Mouse (Mus musculus): ENCODE measurements around the gene Stk16. TPM values are rescaled to one million over a fixed set of nuclear protein-coding genes. Genes with fewer than 3 reads are reported as not detected.

The Stk16 gene
- polyA plus RNA-seq, 1 experiment from 2014 or later, result 125 TPM

DNA sequence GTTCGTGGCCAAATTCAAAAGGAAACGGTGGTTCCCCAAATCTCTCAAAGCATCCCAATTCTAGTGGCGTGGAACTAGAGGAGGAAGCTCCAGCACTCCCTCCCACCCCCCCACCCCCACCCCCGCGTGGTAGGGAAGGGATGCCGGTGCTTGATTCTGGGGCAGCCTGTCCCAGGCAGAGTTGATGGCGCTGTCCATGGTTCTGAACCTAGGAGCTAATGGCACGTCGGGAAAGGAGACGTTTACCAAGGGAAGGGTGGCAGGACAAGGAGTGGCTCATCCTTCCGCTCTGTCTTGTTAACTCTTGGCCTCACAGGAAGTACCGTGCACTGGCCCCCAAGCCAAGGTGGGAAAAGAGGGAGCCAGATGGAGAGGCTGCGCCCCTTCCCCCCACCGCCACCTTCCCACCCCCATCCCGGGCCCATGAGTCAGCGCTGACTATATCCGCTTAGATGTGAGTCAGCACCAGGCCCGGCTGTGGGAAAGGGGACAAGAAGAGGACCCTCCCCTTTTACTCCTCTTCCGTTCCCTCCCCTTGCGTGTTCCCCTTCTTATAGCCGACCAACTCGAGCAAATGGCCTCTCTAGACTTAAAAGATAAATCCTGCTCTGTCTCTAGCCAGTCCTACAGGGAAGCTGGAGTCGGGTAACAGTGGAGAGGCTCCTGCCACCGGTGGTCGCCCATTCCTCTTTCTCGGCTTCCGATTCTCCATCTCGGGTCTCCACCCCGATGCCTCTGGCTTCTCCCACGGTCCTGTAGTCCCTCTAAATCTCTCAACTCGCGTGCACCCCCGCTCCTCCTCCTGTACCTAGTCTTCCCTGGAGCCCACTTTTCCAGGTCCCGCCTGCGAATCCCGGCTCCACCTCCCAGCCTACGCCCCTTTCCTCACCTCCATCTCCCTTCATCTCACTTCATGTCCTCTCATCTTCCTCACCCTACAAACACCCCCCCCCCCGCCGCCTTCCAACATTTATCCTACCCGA is 52.6 kb downstream of the Stk16 start:
- Histone ChIP-seq H3K9me3 (replicated peaks) (no peaks in the 10 kb centered on the region), H3K36me3 (no peaks in the 10 kb centered on the region), H3K4me3 (peak overlapping the region; percentile 48), H3K4me1 (peaks cover 13% of the 10 kb centered on the region), H3K27ac (no peak overlapping the region), H3K4me2 (replicated peaks) (peak overlapping the region; percentile 65), H3K27me3 (peaks cover 69% of the 10 kb centered on the region), H3K9ac (peak overlapping the region; percentile 60)
- 2% methylated on average over 40 of the region's 40 CpGs for WGBS
- ATAC-seq (ENCODE audit: low FRiP score), result peak; percentile 74

DNA sequence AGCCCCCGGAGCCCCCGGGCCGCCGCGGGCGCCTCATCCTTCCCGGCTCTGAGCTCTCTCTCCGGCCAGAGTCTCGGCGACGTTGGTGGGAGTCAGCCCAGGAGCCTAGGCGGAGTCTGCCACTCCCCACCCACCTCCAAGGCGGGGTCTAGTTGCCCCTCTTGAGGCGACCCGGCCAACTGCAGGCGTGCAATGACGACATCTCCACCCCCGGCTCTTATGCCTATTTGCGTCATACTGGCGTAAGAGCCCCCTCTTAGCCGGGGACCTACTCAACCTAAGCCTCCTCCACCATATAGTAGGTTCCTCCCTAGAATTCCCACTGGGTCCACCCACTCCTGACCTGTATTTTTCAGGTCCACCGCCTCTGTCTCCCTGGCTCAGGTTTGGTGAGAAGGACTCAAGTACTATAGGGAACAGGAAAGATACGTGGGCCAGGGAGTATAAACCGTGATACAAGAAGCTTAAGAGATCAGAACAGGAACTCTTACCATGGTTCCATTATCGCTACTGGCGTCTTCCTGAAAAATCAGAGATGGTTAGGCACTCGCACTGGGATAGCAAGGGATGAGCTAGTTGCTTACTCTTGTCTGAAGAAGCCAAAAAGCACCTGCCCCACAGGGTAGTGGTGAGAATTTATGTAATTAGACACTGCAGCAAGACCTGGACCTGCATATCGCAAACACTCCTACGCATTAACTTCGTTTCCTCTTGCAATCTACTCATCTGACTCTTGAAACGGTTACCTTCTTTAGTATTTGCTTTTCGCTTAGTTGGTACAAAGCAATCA is 53.6 kb downstream of the Stk16 start, which contains the start of gene Ptprn:
Ptprn (minus strand) TSS at position 412 of the 790 bp plus-strand sequence.
- no peaks in the 10 kb centered on the region for H3K9me3 ChIP-seq (replicated peaks)
- peak within 1 kb of the TSS; percentile 65 for H3K4me2 ChIP-seq (replicated peaks)
- peak within 1 kb of the TSS; percentile 60 for H3K9ac ChIP-seq
- no peaks in the 10 kb centered on the region for H3K36me3 ChIP-seq
- H3K4me1 ChIP-seq, result peaks cover 13% of the 10 kb centered on the region
- WGBS, result 12% methylated on average over 32 of the region's 32 CpGs
- no peak within 1 kb of the TSS for H3K27ac ChIP-seq
- ATAC-seq (ENCODE audit: low FRiP score), result peak; percentile 74
- peaks cover 73% of the 10 kb centered on the region for H3K27me3 ChIP-seq
- H3K4me3 ChIP-seq, result peak within 1 kb of the TSS; percentile 48

Small RNAs within 50 kb of the gene (microRNA-seq; reads per million reads assigned to microRNA genes)
- gene Gm27943, result not detected

Other genes with a start within 250 kb of the Stk16 start
- gene Nhej1, start 85.6 kb upstream of the Stk16 start, polyA plus RNA-seq (2016; fragmentation: Nextera tagmentation; extraction: Ambion mirVana), result 10.5 and 12.8 TPM in 2 replicates
- gene Slc23a3, start 76.9 kb upstream of the Stk16 start, polyA plus RNA-seq (2016; fragmentation: Nextera tagmentation; extraction: Ambion mirVana), result 0.10 TPM in 1 of 2 replicates, not detected in the other
- 66.4 and 67.0 TPM in 2 replicates for gene Cnppd1, start 68.1 kb upstream of the Stk16 start, polyA plus RNA-seq (2016; fragmentation: Nextera tagmentation; extraction: Ambion mirVana)
- gene Retreg2, start 68.1 kb upstream of the Stk16 start, polyA plus RNA-seq (2016; fragmentation: Nextera tagmentation; extraction: Ambion mirVana), result 81.6 and 83.1 TPM in 2 replicates
- 37.6 and 38.8 TPM in 2 replicates for gene Zfand2b, start 42.2 kb upstream of the Stk16 start, polyA plus RNA-seq (2016; fragmentation: Nextera tagmentation; extraction: Ambion mirVana)
- gene Abcb6, start 30.4 kb upstream of the Stk16 start, polyA plus RNA-seq (2016; fragmentation: Nextera tagmentation; extraction: Ambion mirVana), result 37.9 and 41.3 TPM in 2 replicates
- gene Ankzf1, start 18.7 kb upstream of the Stk16 start, polyA plus RNA-seq (2016; fragmentation: Nextera tagmentation; extraction: Ambion mirVana), result 24.1 and 25.6 TPM in 2 replicates
- 38.4 and 43.7 TPM in 2 replicates for gene Atg9a, start 18.6 kb upstream of the Stk16 start, polyA plus RNA-seq (2016; fragmentation: Nextera tagmentation; extraction: Ambion mirVana)
- gene Glb1l, start within 50 bp of the Stk16 start, polyA plus RNA-seq (2016; fragmentation: Nextera tagmentation; extraction: Ambion mirVana), result 21.2 and 26.3 TPM in 2 replicates
- 10.3 and 11.1 TPM in 2 replicates for gene Tuba4a, start 9.0 kb downstream of the Stk16 start, polyA plus RNA-seq (2016; fragmentation: Nextera tagmentation; extraction: Ambion mirVana)
- gene A630095N17Rik, start 21.3 kb downstream of the Stk16 start, polyA plus RNA-seq (2016; fragmentation: Nextera tagmentation; extraction: Ambion mirVana), result not detected in 2 replicates
- 54.6 and 55.2 TPM in 2 replicates for gene Dnajb2, start 25.6 kb downstream of the Stk16 start, polyA plus RNA-seq (2016; fragmentation: Nextera tagmentation; extraction: Ambion mirVana)
- gene Ptprn, start 53.7 kb downstream of the Stk16 start, polyA plus RNA-seq (2016; fragmentation: Nextera tagmentation; extraction: Ambion mirVana), result 11.7 and 12.6 TPM in 2 replicates
- gene Resp18, start 67.6 kb downstream of the Stk16 start, polyA plus RNA-seq (2016; fragmentation: Nextera tagmentation; extraction: Ambion mirVana), result 50.0 and 56.8 TPM in 2 replicates
- gene Dnpep, start 107.2 kb downstream of the Stk16 start, polyA plus RNA-seq (2016; fragmentation: Nextera tagmentation; extraction: Ambion mirVana), result 173 and 175 TPM in 2 replicates
- gene Des, start 149.5 kb downstream of the Stk16 start, polyA plus RNA-seq (2016; fragmentation: Nextera tagmentation; extraction: Ambion mirVana), result 2.3 and 10.5 TPM in 2 replicates
- 19.1 and 19.7 TPM in 2 replicates for gene Speg, start 164.5 kb downstream of the Stk16 start, polyA plus RNA-seq (2016; fragmentation: Nextera tagmentation; extraction: Ambion mirVana)
- gene Gmppa, start 225.1 kb downstream of the Stk16 start, polyA plus RNA-seq (2016; fragmentation: Nextera tagmentation; extraction: Ambion mirVana), result 73.1 and 74.1 TPM in 2 replicates
- gene Asic4, start 239.6 kb downstream of the Stk16 start, polyA plus RNA-seq (2016; fragmentation: Nextera tagmentation; extraction: Ambion mirVana), result 18.3 and 19.0 TPM in 2 replicates

Data from hindbrain, embryonic 12.5 days (tissue).